Mouse (Mus musculus) CH12.LX (cell line): ENCODE measurements around the gene Rmi2.

Experiments used
- BHLHE40 ChIP-seq: IDR thresholded peaks from 2 replicates; pipeline ENCODE4 v1.6.1; 2011; ENCODE audit warnings: mild to moderate bottlenecking, low read depth, low read length, improper control_type of control experiment
- POLR2A ChIP-seq: IDR thresholded peaks from 2 replicates; pipeline ENCODE4 v1.6.1; 2011; ENCODE audit warnings: low read depth, mild to moderate bottlenecking, improper control_type of control experiment, low read length
- ZMIZ1 ChIP-seq: IDR thresholded peaks from 2 replicates; pipeline ENCODE4 v1.6.1; 2012; ENCODE audit warnings: low read depth, mild to moderate bottlenecking, inconsistent platforms, low read length, improper control_type of control experiment

GRCm38 (mm10) chr16:10834911-10835587 lies at the start of gene Rmi2:
- TF ChIP-seq BHLHE40 (no peak), POLR2A (peak; percentile 82), ZMIZ1 (peak; percentile 90)
